Mouse (Mus musculus) stomach, postnatal 0 days (tissue): ENCODE measurements around the gene Actb. TPM values are rescaled to one million over a fixed set of nuclear protein-coding genes. Genes with fewer than 3 reads are reported as not detected.

ENCODE experiments used
- ATAC-seq: fragments of 200-750 bp; cut with Nextera tagmentation; 2 replicates; pipeline ENCODE4 v1.8.0; 2017; ENCODE audit not compliant: low FRiP score, low TSS enrichment
- DNase-seq: peaks from one replicate; pipeline ENCODE4 v3.0.0-alpha.2; 2016; ENCODE audit warnings: low spot score
- H3K27ac ChIP-seq: fragments of 300-500 bp; sonication (generic); replicated peaks from 2 replicates; pipeline ENCODE4 v1.5.1; 2014; ENCODE audit warnings: mild to moderate bottlenecking, control low read depth
- H3K27me3 ChIP-seq: fragments of 300-500 bp; sonication (generic); 2 replicates; pipeline ENCODE4 v1.6.1; 2014; ENCODE audit warnings: low read length; ENCODE audit not compliant: control insufficient read depth, insufficient read depth
- H3K36me3 ChIP-seq: fragments of 300-500 bp; sonication (generic); 2 replicates; pipeline ENCODE4 v1.6.1; 2014; ENCODE audit warnings: low read length, mixed read lengths; ENCODE audit not compliant: control insufficient read depth, insufficient read depth
- H3K4me1 ChIP-seq: fragments of 300-500 bp; sonication (generic); replicated peaks from 2 replicates; pipeline ENCODE4 v1.6.1; 2014; ENCODE audit warnings: antibody characterized with exemption; ENCODE audit not compliant: control insufficient read depth, insufficient read depth
- H3K4me2 ChIP-seq: fragments of 300-500 bp; sonication (generic); replicated peaks from 2 replicates; pipeline ENCODE4 v1.6.1; 2014; ENCODE audit warnings: low read depth, mild to moderate bottlenecking, control low read depth, moderate library complexity
- H3K4me3 ChIP-seq: fragments of 300-500 bp; sonication (generic); 2 replicates; pipeline ENCODE4 v1.5.1; 2014; ENCODE audit warnings: low read depth, low read length, control low read depth
- H3K9ac ChIP-seq: fragments of 300-500 bp; sonication (generic); 2 replicates; pipeline ENCODE4 v1.6.1; 2014; ENCODE audit warnings: mild to moderate bottlenecking, low read length, control low read depth, mixed read lengths
- H3K9me3 ChIP-seq: fragments of 300-500 bp; sonication (generic); 2 replicates; pipeline ENCODE4 v1.6.1; 2016; ENCODE audit warnings: low read length; ENCODE audit not compliant: control insufficient read depth
- CTCF ChIP-seq: IDR thresholded peaks from 2 replicates; pipeline ENCODE4 v1.5.1; 2016; ENCODE audit warnings: antibody characterized with exemption, low read depth, mild to moderate bottlenecking, moderate library complexity
- EP300 ChIP-seq: optimal IDR thresholded peaks from 2 replicates; pipeline ENCODE3; 2016; ENCODE audit warnings: antibody characterized with exemption
- WGBS: fragments of 180-500 bp; shearing (Covaris S2); extraction: QIAGEN DNeasy Blood & Tissue Kit; methylation state at CpG from one replicate; pipeline ENCODE4 v1.1.7; 2014; 5-methylcytosine and 5-hydroxymethylcytosine counted together
- polyA plus RNA-seq: library from polyadenylated mRNA; unstranded; fragments of >200 nt; fragmentation: Nextera tagmentation; extraction: Ambion mirVana; gene quantifications from 2 replicates; pipeline ENCODE4 v1.2.1, GENCODE M21; 2015

Actb gene
- polyA plus RNA-seq, 1 experiment from 2014 or later, result 16,187 TPM

DNA sequence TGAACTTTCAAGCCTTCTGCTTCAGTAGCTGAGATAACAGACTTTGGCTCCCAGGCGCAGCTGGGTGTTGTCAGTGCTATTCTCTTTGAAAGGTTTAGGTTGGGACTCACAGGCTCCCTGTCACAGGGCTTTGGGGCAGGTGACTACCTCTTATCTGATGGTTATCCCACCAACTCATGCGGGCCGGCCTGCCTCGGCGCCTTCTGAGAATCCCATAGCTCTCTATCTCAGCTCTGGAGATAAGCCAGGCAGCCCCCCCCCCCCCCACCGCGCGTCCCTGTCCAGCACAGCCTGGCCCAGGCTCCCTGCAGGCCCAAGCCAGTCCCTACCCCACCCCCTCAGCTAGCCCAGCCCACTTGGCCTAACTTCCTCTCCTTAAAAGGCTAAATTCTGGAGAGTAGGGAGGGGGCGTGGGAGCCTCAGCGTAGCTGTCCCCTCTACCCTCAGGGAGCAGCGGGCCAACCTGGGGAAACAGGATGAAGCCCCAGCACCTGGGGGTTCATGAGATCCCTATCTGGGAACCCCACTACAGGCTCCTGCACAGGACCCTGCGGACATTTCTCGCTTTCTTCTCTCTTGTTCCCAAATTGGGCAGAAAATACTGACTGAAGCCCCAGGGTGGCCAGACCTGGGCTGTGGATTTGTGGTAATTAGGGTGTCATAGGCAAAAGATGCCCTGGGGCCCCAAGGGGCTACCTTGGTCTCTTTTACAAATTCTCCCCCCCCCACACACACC lies 19.8 kb upstream of the Actb start:
- Histone ChIP-seq H3K9me3 (no peaks in the 10 kb centered on the region), H3K4me1 (peaks cover 12% of the 10 kb centered on the region), H3K4me3 (no peak overlapping the region), H3K36me3 (no peaks in the 10 kb centered on the region), H3K9ac (peak overlapping the region; percentile 57), H3K27me3 (no peaks in the 10 kb centered on the region), H3K27ac (peak overlapping the region; percentile 93), H3K4me2 (peak overlapping the region; percentile 29; the same call in 1 of the 2 replicates)
- DNase-seq, result peak; percentile 56
- ATAC-seq, result peak; percentile 51; the same call in 1 of the 2 replicates
- 24% methylated on average over 13 of the region's 13 CpGs for WGBS
- no peak for TF ChIP-seq CTCF
- TF ChIP-seq EP300, result no peak

DNA sequence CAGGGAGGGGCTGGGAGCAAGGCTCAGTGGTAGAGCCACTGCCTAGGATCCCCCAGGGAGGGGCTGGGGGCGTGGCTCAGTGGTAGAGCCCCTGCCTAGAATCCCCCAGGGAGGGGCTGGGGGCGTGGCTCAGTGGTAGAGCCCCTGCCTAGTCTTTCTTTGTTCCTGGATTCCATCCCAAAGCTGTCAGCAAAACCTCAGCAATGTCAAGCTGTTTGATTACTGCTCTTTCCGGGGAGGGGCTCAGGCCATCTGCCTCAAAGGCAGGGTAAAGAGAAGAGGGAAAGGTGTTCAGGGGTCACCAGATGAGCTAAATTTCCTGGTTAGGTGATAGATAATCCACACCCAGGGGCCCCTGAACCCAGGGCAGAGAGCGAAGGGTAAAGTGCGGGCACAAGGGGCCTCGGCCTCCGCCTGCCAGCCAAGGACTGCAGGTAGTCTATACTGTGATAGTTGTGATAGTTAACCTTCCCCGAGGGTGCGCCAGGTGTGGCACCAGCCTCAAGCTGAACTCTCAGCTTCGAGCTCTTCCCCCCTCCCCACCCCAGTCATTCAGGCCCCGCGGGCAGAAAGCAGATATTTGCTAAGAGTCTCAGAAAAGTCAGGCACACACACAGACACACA lies 17.9 kb upstream of the Actb start:
- DNase-seq, result no peak
- 67% methylated on average over 12 of the region's 12 CpGs for WGBS
- Histone ChIP-seq H3K27me3 (no peaks in the 10 kb centered on the region), H3K27ac (no peak overlapping the region), H3K4me2 (no peak overlapping the region), H3K4me1 (peaks cover 18% of the 10 kb centered on the region), H3K4me3 (no peak overlapping the region), H3K9ac (no peak overlapping the region), H3K9me3 (no peaks in the 10 kb centered on the region), H3K36me3 (no peaks in the 10 kb centered on the region)
- no peak for ATAC-seq
- no peak for TF ChIP-seq CTCF
- no peak for TF ChIP-seq EP300

DNA sequence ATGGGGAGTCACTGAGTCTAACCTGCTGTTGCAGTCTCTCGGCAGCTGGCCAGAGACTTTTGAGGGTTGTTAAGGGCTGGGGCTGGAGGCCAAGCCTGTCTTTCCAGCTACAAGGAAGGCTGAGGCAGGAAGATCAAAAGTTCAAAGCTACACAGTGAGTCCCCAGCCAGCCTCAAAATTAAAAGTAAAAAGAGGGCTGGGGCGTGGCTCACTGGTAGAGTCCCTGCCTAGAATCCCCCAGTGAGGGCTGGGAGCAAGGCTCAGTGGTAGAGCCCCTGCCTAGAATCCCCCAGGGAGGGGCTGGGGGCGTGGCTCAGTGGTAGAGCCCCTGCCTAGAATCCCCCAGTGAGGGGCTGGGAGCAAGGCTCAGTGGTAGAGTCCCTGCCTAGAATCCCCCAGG lies 17.2 kb upstream of the Actb start:
- DNase-seq (no peak), ATAC-seq (no peak)
- Histone ChIP-seq H3K27ac (no peak overlapping the region), H3K36me3 (no peaks in the 10 kb centered on the region), H3K9me3 (no peaks in the 10 kb centered on the region), H3K27me3 (no peaks in the 10 kb centered on the region), H3K4me2 (no peak overlapping the region), H3K4me3 (no peak overlapping the region), H3K4me1 (peaks cover 18% of the 10 kb centered on the region), H3K9ac (no peak overlapping the region)
- TF ChIP-seq CTCF (no peak), EP300 (no peak)
- WGBS, result 78% methylated on average over 3 of the region's 3 CpGs

DNA sequence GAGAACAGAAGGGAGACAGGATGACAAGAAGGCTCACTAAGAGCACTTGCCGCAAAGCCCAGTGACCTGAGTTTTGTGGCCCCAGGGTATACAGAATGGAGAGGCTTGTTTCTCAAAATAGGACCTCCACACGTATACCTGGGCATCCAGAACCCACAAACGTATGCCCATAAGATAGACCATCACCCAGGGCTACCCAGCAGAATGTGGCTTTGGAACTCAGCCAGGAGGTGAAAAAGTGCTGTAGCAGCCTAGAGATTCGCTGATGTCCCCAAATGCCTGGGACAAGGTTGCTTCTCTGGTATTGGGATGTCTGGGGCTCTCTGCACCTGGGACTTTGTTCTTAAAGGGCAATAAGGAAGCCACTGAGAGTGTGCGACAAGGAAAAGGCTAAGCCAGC lies 15.7 kb upstream of the Actb start:
- H3K4me2 ChIP-seq, result no peak overlapping the region
- peaks cover 18% of the 10 kb centered on the region for H3K4me1 ChIP-seq
- no peak overlapping the region for H3K4me3 ChIP-seq
- H3K9me3 ChIP-seq, result no peaks in the 10 kb centered on the region
- TF ChIP-seq EP300, result no peak
- TF ChIP-seq CTCF, result no peak
- no peaks in the 10 kb centered on the region for H3K27me3 ChIP-seq
- DNase-seq (no peak), ATAC-seq (no peak)
- no peak overlapping the region for H3K9ac ChIP-seq
- WGBS, result 78% methylated on average over 5 of the region's 5 CpGs
- no peak overlapping the region for H3K27ac ChIP-seq
- no peaks in the 10 kb centered on the region for H3K36me3 ChIP-seq

DNA sequence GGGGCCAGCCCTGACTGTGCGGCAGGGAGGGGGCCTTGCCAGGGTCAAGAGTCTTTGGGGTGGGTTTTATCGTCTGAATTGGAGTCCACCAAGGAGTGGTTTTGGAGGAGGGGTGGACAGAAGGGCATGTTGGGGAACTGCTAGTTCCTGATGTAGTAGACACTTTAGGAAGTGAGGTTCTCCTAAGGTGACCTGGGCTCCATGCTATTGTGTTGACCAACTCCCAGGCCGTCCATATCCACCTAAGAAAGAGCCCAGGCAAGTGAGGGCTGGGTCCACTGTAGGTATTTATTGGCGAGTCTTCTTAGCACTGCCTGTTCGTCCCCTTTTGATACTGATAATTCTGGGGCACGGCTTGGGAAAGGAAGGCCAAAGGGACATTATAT lies 14.5 kb upstream of the Actb start:
- H3K4me3 ChIP-seq, result no peak overlapping the region
- H3K9me3 ChIP-seq, result no peaks in the 10 kb centered on the region
- TF ChIP-seq EP300 (no peak), CTCF (no peak)
- H3K27me3 ChIP-seq, result no peaks in the 10 kb centered on the region
- H3K4me1 ChIP-seq, result peaks cover 13% of the 10 kb centered on the region
- no peak overlapping the region; the same call in 1 of the 2 replicates for H3K4me2 ChIP-seq
- peak; percentile 62 for ATAC-seq
- DNase-seq, result peak; percentile 46
- 48% methylated on average over 6 of the region's 6 CpGs for WGBS
- no peak overlapping the region for H3K9ac ChIP-seq
- no peaks in the 10 kb centered on the region for H3K36me3 ChIP-seq
- H3K27ac ChIP-seq, result peak overlapping the region; percentile 90
